Mouse (Mus musculus) megakaryocyte progenitor cell, adult 5-6 weeks (primary cell): Measurements from ENCODE around the gene Ccsap. TPM values are rescaled to one million over a fixed set of nuclear protein-coding genes. Genes with fewer than 3 reads are reported as not detected.
"Not testable (repeated sequence)": the region's sequence is repeated elsewhere in the genome, so short reads cannot be mapped to it uniquely, and the experiment has no call there.

Source experiments
- ATAC-seq: replicated peaks from 2 replicates; pipeline ENCODE4 v1.8.0; 2016; ENCODE audit warnings: mild to moderate bottlenecking, moderate TSS enrichment, inconsistent platforms; ENCODE audit not compliant: poor library complexity
- total RNA-seq, 2 experiments: library from RNA; stranded (forward) in 1 of 2; stranded (reverse) in 1 of 2; fragments of 157-497, 149-512 nt in 1 of 2; fragments of 200-1000 nt in 1 of 2; gene quantifications; 2 replicates each; pipeline versions ENCODE4 v1.2.3 to v1.2.4; 2015 to 2017

The Ccsap gene
- total RNA-seq, 2 experiments from 2014 or later = 5.3 to 8.4 TPM

- no peak for ATAC-seq
These were observed 19.2 kb downstream of the Ccsap start for GRCm38 (mm10) chr8:123840578-123841345.

DNA sequence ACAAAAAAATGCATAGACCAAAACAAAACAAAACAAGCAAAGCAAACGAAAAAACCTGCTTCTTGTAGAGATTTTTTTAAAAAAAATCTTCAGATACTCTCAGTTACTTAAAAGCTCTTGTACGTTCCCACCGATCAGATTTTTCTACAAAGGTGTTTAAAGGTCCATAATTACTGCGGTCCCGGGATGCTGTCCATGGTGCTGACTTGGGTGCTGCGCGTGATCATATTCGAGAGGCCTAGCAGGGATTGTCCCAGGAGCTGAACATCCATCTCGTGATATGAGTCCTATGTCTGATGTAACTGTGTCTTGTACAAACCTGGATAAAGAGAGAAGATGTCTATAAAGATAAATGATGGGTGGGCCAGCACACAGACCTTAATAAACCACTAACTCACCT is 21.5 kb downstream of the Ccsap start:
- no peak for ATAC-seq

DNA sequence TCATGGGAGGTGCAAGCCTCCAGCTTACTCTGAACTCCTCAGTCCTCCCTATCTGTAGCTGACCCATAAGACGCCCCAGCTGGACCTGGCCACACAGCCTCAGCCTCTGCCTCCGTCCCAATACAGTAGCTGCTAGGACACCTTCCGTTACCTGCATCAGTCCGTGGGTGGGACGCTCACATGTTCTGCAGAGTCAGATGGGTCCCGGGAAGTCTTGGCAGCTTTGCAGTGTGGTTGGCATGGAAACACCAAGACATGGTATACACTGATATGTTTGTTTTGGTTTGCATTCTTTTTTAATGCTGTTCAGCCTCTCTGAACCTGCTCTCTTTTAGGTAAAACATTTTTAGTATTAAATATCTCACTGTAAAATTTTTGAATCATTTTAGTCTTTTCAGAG is 23.7 kb downstream of the Ccsap start:
- no peak for ATAC-seq

DNA sequence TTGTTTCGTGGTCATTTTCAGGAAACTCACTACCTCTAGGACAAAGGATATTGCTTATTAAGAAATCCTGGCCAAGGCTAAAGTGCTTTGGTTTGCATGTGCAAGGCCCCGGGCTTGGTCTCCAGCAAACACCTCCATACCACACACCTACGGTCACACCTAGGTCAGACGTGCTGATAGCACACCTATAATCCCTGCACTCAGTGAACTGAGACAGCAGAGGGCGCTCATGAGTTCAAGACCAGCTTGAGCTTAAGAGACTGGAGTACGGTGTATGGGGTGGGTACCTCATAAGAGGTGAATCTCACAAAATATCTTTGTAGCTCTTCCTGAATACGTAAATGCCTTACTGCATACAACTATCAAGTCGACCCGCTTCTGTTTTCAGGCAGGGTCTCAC is 24.6 kb downstream of the Ccsap start:
- peak; percentile 74 for ATAC-seq

DNA sequence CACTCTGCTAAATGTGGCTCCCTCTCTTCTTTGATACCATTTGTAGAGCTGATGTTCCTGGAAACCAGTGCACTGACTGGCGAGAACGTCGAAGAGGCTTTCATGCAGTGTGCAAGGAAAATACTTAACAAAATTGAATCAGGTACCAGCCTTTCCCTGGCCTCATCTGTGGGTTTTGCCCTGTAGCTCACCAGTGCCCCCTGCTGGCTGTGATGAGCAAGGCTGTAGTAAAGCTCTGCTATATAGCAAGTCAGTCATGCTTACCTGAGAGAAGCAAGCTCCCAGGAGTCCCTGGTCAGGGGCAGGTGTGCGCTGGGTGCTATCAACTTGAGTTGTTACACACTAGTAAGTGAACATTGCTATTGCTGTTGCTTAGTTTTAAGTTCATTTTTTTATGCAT is 27.3 kb downstream of the Ccsap start:
- ATAC-seq = peak; percentile 58

- no peak for ATAC-seq
These were observed 32.5 kb downstream of the Ccsap start for GRCm38 (mm10) chr8:123827523-123827922.

- ATAC-seq = no peak
These were observed 33.3 kb downstream of the Ccsap start for GRCm38 (mm10) chr8:123826758-123827157.

DNA sequence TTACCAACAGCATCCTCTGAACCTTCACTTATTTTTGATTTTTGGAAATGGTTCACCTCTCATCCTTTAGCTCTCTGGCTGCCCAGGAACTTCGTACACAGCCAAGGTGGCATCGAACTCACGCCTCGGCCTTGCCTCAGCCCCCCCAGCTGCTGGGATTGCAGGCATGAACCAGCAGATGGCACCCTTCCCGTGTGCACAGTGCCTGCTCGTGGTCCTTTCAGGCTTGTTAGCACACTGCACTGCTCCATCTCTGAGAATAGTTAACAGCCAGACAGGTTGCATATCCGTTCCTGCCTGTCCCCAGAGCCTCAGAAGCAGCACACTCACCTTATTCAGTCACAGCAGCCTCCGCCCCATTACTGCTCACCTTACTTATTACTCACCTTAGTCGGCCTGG is 34.0 kb downstream of the Ccsap start:
- ATAC-seq = peak; percentile 47; the same call in 1 of the 2 replicates

- peak; percentile 71 for ATAC-seq
These were observed 36.4 kb downstream of the Ccsap start for GRCm38 (mm10) chr8:123823532-123824123.

- peak; percentile 40 for ATAC-seq
These were observed 36.9 kb downstream of the Ccsap start for GRCm38 (mm10) chr8:123823111-123823510.

GRCm38 (mm10) chr8:123820780-123821179 is 39.2 kb downstream of the Ccsap start:
- ATAC-seq = no peak

- ATAC-seq = peak; percentile 63
These were observed 40.1 kb downstream of the Ccsap start for GRCm38 (mm10) chr8:123819683-123820610.

- ATAC-seq = no peak
These were observed 42.3 kb downstream of the Ccsap start for GRCm38 (mm10) chr8:123817747-123818146.

DNA sequence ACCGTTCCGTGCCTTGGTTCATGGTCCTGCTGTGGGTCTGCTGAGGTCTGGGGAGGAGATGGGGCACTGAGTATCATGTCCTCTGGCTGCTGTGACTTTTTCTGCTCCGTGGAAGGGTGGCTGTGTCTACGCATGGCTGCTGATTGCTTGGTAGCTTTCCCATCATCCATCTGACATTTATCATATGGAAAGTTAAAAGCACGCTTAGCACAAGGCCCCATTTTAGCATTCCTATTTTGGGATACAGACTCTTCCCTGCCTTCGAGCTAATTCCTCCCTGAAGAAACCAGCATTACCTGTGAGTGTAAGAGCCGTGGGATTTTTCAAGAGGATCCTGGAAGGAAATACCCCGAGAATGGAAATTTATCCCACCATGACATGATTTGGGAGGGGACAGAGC is 43.1 kb downstream of the Ccsap start:
- ATAC-seq = no peak

- no peak for ATAC-seq
These were observed 44.7 kb downstream of the Ccsap start for GRCm38 (mm10) chr8:123815325-123815724.

DNA sequence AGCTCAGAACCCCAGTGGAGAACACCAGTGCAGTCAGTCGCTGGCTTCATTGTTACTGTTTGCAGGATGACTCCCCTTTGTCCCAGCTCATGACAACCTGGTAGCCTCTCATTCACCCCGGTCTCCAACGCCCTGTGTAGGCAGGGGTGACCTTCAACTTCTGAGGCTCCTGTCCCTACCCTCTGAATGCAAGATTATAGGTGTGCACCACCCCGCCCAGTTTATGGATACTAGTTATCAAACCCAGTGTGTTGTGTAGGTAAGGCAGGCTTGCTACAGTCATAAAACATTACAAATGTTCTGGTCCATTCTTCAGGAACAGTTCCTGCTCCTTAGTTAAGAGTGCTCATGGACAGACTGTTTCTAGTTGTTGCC is 46.1 kb downstream of the Ccsap start:
- no peak for ATAC-seq

GRCm38 (mm10) chr8:123813173-123813891 is 46.7 kb downstream of the Ccsap start:
- ATAC-seq = no peak

DNA sequence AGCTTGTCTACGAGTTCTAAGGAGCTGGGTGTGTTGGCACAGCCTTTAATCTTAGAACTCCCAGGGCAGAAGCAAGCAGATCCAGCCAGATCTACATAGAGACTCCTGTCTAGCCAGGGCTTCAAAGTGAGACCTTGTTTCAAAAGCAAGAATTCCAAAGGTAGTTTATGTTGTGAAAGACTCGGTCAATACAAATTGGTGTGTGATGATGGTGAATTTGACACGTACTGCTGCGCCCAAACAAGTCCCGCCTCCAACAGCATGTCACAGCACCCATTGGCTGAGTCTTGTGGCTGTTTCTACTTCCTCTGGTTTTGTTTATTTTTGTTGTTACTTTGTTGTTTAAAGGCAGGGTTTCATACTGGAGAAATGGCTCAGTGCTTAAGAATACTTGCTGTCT is 47.8 kb downstream of the Ccsap start:
- ATAC-seq = no peak

DNA sequence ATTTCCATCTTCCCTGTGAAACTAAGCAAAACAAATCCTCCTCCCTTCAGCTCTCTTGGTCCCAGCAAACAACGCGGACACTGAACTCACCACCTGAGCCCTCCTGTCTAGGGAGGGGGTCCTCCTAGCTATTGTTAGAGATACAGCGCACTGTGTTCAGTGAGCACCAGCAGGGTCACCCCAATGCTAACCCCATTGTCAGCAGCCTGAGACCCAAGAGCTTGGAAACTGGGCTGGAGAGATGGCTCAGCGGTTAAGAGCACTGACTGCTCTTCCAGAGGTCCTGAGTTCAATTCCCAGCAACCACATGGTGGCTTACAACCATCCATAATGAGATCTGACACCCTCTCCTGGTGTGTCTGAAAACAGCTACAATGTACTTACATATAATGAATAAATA is 50.7 kb downstream of the Ccsap start:
- ATAC-seq = not testable (repeated sequence)

DNA sequence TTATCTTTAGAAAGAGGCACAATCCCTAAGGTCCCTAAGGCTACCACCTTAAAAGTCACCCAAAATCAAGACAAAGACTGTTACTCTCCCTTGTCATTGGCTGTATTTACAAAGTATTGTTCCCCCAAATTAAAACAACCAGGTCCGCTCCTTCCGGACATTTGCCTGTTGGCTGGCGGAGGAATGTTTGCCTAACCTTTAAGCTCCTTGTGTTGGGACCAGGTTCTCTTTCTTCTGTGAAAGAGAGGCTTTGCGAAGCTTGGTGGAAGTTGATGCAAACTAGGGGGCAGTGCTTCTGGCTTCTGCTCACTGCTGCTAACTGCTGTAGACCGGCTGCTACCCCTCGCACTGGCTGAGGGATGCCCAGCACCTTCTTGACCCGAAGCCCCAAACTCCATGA is 51.3 kb downstream of the Ccsap start:
- ATAC-seq = no peak
